Mouse (Mus musculus) c-Kit-negative CD71-positive TER-119-positive erythroid progenitor cells, embryonic 14.5 days (primary cell): ENCODE measurements around the gene Arrdc1.

Source experiments
- DNase-seq: peaks from one replicate; pipeline ENCODE4 v3.0.0-alpha.2; 2013; ENCODE audit warnings: low read depth, low spot score

The Arrdc1 gene

GRCm38 (mm10) chr2:24925284-24925683 lies 9.8 kb downstream of the Arrdc1 start:
- DNase-seq = no peak

GRCm38 (mm10) chr2:24923561-24923960 lies 11.5 kb downstream of the Arrdc1 start:
- DNase-seq = no peak

GRCm38 (mm10) chr2:24919839-24920175 lies 15.2 kb downstream of the Arrdc1 start:
- DNase-seq = no peak

- peak; percentile 85 for DNase-seq
Measured at GRCm38 (mm10) chr2:24918930-24919838, 15.9 kb downstream of the Arrdc1 start, which contains the start of gene Ehmt1. Gene Ehmt1 (minus strand): TSS chr2:24919614.

- no peak for DNase-seq
Measured at GRCm38 (mm10) chr2:24914762-24915161, 20.3 kb downstream of the Arrdc1 start.

GRCm38 (mm10) chr2:24912589-24912988 lies 22.5 kb downstream of the Arrdc1 start:
- no peak for DNase-seq

GRCm38 (mm10) chr2:24912189-24912588 lies 22.9 kb downstream of the Arrdc1 start:
- DNase-seq = no peak

- DNase-seq = no peak
Measured at GRCm38 (mm10) chr2:24910481-24910880, 24.6 kb downstream of the Arrdc1 start.

- no peak for DNase-seq
Measured at GRCm38 (mm10) chr2:24905653-24906155, 29.3 kb downstream of the Arrdc1 start.

GRCm38 (mm10) chr2:24904823-24905652 lies 30.0 kb downstream of the Arrdc1 start:
- no peak for DNase-seq

GRCm38 (mm10) chr2:24902999-24903398 lies 32.1 kb downstream of the Arrdc1 start:
- no peak for DNase-seq

GRCm38 (mm10) chr2:24901055-24901454 lies 34.0 kb downstream of the Arrdc1 start:
- DNase-seq = no peak

- DNase-seq = no peak
Measured at GRCm38 (mm10) chr2:24899292-24899691, 35.8 kb downstream of the Arrdc1 start.

GRCm38 (mm10) chr2:24896761-24897160 lies 38.3 kb downstream of the Arrdc1 start:
- DNase-seq = no peak

GRCm38 (mm10) chr2:24894211-24894610 lies 40.8 kb downstream of the Arrdc1 start:
- DNase-seq = no peak

GRCm38 (mm10) chr2:24892318-24892717 lies 42.7 kb downstream of the Arrdc1 start:
- no peak for DNase-seq

GRCm38 (mm10) chr2:24890541-24891447 lies 44.3 kb downstream of the Arrdc1 start:
- DNase-seq = no peak

GRCm38 (mm10) chr2:24888895-24889294 lies 46.2 kb downstream of the Arrdc1 start:
- peak; percentile 5 for DNase-seq

- DNase-seq = no peak
Measured at GRCm38 (mm10) chr2:24880686-24881085, 54.4 kb downstream of the Arrdc1 start.
